Mouse (Mus musculus) forebrain, embryonic 15.5 days (tissue): Measurements from ENCODE around the gene Gm10770. TPM values are rescaled to one million over a fixed set of nuclear protein-coding genes. Genes with fewer than 3 reads are reported as not detected.
"Not testable (repeated sequence)": the region's sequence is repeated elsewhere in the genome, so short reads cannot be mapped to it uniquely, and the experiment has no call there.

Experiments used
- ATAC-seq: fragments of 200-750 bp; cut with Nextera tagmentation; replicated peaks from 2 replicates; pipeline ENCODE4 v1.8.0; 2017; ENCODE audit warnings: mild to moderate bottlenecking, moderate TSS enrichment, moderate library complexity
- H3K27ac ChIP-seq: fragments of 300-500 bp; sonication (generic); replicated peaks from 2 replicates; pipeline ENCODE4 v1.5.1; 2015; ENCODE audit warnings: mild to moderate bottlenecking, inconsistent platforms
- H3K27me3 ChIP-seq: fragments of 300-500 bp; sonication (generic); 2 replicates; pipeline ENCODE4 v1.6.1; 2015; ENCODE audit warnings: inconsistent platforms
- H3K36me3 ChIP-seq: fragments of 300-500 bp; sonication (generic); 2 replicates; pipeline ENCODE4 v1.6.1; 2015; ENCODE audit warnings: mild to moderate bottlenecking, inconsistent platforms
- H3K4me1 ChIP-seq: fragments of 300-500 bp; sonication (generic); 2 replicates; pipeline ENCODE4 v1.6.1; 2015; ENCODE audit warnings: inconsistent platforms
- H3K4me2 ChIP-seq: fragments of 300-500 bp; sonication (generic); replicated peaks from 2 replicates; pipeline ENCODE4 v1.6.1; 2015; ENCODE audit warnings: mild to moderate bottlenecking, inconsistent platforms
- H3K4me3 ChIP-seq: fragments of 300-500 bp; sonication (generic); 2 replicates; pipeline ENCODE4 v1.5.1; 2015; ENCODE audit warnings: mild to moderate bottlenecking, inconsistent platforms
- H3K9ac ChIP-seq: fragments of 300-500 bp; sonication (generic); replicated peaks from 2 replicates; pipeline ENCODE4 v1.6.1; 2015; ENCODE audit warnings: mild to moderate bottlenecking, inconsistent platforms
- H3K9me3 ChIP-seq: fragments of 300-500 bp; sonication (generic); 2 replicates; pipeline ENCODE4 v1.6.1; 2016; ENCODE audit warnings: inconsistent platforms
- WGBS: fragments of 180-500 bp; shearing (Covaris S2); methylation state at CpG from one replicate; pipeline ENCODE4 v1.1.7; 2015; ENCODE audit warnings: mixed read lengths; 5-methylcytosine and 5-hydroxymethylcytosine counted together
- polyA plus RNA-seq: library from polyadenylated mRNA; unstranded; fragments of >200 nt; fragmentation: Nextera tagmentation; extraction: Ambion mirVana; gene quantifications from 2 replicates; pipeline ENCODE4 v1.2.1, GENCODE M21; 2015

The Gm10770 gene
- not detected in 2 replicates for polyA plus RNA-seq

GRCm38 (mm10) chr2:150179579-150179978, at the start of gene Gm10770:
Gm10770 (minus strand) TSS chr2:150179679.
- ATAC-seq = not testable (repeated sequence)
- 82% methylated on average over 4 of the region's 4 CpGs for WGBS

DNA sequence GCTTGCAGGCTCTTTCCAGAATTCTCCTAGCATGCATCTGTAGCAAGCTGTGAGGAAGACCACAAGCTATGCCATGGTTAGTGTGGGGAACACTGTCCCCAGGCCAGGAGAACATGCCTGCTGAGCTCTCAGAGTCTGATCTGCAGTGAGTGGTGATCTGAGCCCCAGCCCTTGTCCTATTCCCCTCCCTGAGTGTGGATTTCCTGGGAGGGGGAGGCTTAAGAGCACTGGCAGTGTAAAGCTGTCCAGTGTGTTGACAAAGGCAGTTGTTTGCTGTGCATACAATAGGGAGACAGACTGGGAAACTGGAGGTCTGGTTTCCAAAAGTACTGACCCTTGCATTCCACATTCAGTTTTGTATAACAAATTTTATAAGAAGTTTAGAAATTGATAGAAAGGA, 43.8 kb upstream of the Gm10770 start:
- not testable (repeated sequence) for H3K4me3 ChIP-seq, H3K4me2 ChIP-seq, H3K9ac ChIP-seq, H3K9me3 ChIP-seq, H3K4me1 ChIP-seq, H3K27ac ChIP-seq, ATAC-seq, H3K27me3 ChIP-seq, H3K36me3 ChIP-seq

More at GRCm38 (mm10) chr2:150179579-150179978, at the start of gene Gm10770:
- H3K4me2 ChIP-seq, H3K36me3 ChIP-seq, H3K4me3 ChIP-seq, H3K27ac ChIP-seq, H3K9me3 ChIP-seq, H3K27me3 ChIP-seq, H3K4me1 ChIP-seq, H3K9ac ChIP-seq: not testable (repeated sequence)

- not testable (repeated sequence) for H3K9me3 ChIP-seq, ATAC-seq, H3K27me3 ChIP-seq, H3K4me1 ChIP-seq, H3K36me3 ChIP-seq
- peak overlapping the region; percentile 48 for H3K27ac ChIP-seq
- H3K4me2 ChIP-seq = peak overlapping the region; percentile 45
- peak overlapping the region; percentile 38; the same call in 1 of the 2 replicates for H3K9ac ChIP-seq
- WGBS = 27% methylated on average over 4 of the region's 4 CpGs
- peak overlapping the region; percentile 45 for H3K4me3 ChIP-seq
Measured at GRCm38 (mm10) chr2:150218363-150218725, 38.9 kb upstream of the Gm10770 start.

GRCm38 (mm10) chr2:150217600-150218362, 38.3 kb upstream of the Gm10770 start, which contains the start of gene Zfp937:
Zfp937 (plus strand) TSS chr2:150218073.
- not testable (repeated sequence) for H3K27me3 ChIP-seq, H3K9me3 ChIP-seq, H3K4me1 ChIP-seq, H3K36me3 ChIP-seq
- Histone ChIP-seq H3K4me3 (peak within 1 kb of the TSS; percentile 45), H3K9ac (peak within 1 kb of the TSS; percentile 38; the same call in 1 of the 2 replicates), H3K4me2 (peak within 1 kb of the TSS; percentile 45), H3K27ac (peak within 1 kb of the TSS; percentile 48)
- 1% methylated on average over 15 of the region's 15 CpGs for WGBS
- ATAC-seq = peak; percentile 100

GRCm38 (mm10) chr2:150181570-150181999, 2.1 kb upstream of the Gm10770 start, which contains the start of gene Gm14139:
Gm14139 (plus strand) TSS chr2:150181755.
- not testable (repeated sequence) for H3K36me3 ChIP-seq, H3K9me3 ChIP-seq, H3K4me3 ChIP-seq, H3K4me1 ChIP-seq, ATAC-seq, H3K9ac ChIP-seq, H3K4me2 ChIP-seq, H3K27me3 ChIP-seq, H3K27ac ChIP-seq
- whole genome bisulfite sequencing = 82% methylated on average over 7 of the region's 7 CpGs

DNA sequence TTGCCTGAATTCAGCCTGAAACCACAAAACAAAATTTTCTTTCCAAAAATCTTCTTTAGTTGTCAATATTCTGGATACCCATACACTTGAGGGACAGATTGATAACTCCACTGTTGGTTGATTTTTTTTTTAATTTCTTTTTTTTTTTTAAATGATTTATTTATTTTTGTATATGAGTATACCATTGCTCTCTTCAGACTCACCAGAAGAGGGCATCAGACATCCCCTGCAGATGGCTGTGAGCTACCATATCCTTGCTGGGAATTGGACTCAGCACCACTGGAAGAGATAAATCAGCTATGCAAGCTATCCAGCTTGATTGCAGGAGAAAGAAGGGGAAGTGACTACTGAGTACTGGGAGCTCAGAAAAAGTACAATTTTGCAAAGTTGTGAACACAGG, 1.6 kb upstream of the Gm10770 start:
- H3K36me3 ChIP-seq, H3K27me3 ChIP-seq, H3K4me1 ChIP-seq, H3K27ac ChIP-seq, H3K9me3 ChIP-seq, H3K4me3 ChIP-seq, ATAC-seq, H3K9ac ChIP-seq, H3K4me2 ChIP-seq: not testable (repeated sequence)

GRCm38 (mm10) chr2:150173833-150174232, 5.6 kb downstream of the Gm10770 start:
- Histone ChIP-seq H3K4me2 (no peak overlapping the region), H3K9ac (no peak overlapping the region), H3K4me1 (no peaks in the 10 kb centered on the region), H3K36me3 (no peaks in the 10 kb centered on the region), H3K27me3 (no peaks in the 10 kb centered on the region), H3K9me3 (peaks cover under 1% of the 10 kb centered on the region; the same call in 1 of the 2 replicates), H3K4me3 (no peak overlapping the region), H3K27ac (no peak overlapping the region)
- ATAC-seq = no peak

DNA sequence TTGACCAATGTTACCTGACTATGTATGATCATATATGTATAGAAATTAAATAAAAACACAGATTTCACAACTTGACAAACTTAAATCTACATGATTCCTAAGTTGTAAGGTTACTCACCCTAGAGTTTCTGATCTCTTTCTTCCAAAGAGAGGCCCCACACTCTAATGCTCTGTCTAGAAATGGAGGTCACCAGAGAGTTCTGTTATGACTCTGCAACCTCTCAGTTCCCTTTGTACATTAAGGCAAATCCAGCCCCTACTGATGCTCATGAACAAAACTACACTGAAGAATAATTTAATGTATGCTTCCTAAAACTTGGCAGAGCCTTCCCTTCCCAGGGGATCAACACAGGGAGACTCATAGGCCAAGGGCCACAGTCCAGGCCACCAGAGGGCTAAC, 12.8 kb downstream of the Gm10770 start:
- H3K4me2 ChIP-seq = no peak overlapping the region
- H3K4me3 ChIP-seq = no peak overlapping the region
- H3K9ac ChIP-seq = no peak overlapping the region
- H3K27me3 ChIP-seq = no peaks in the 10 kb centered on the region
- no peaks in the 10 kb centered on the region for H3K9me3 ChIP-seq
- no peak overlapping the region for H3K27ac ChIP-seq
- no peak for ATAC-seq
- no peaks in the 10 kb centered on the region for H3K36me3 ChIP-seq
- H3K4me1 ChIP-seq = no peaks in the 10 kb centered on the region

- Histone ChIP-seq H3K27me3 (no peaks in the 10 kb centered on the region), H3K27ac (peak within 1 kb of the TSS; percentile 76), H3K4me2 (peak within 1 kb of the TSS; percentile 51), H3K4me3 (peak within 1 kb of the TSS; percentile 74), H3K9me3 (0 out of 2 replicates have a peak, but pooled peaks cover 4% of the 10 kb centered on the region), H3K4me1 (peaks cover 7% of the 10 kb centered on the region), H3K9ac (peak within 1 kb of the TSS; percentile 72), H3K36me3 (peaks cover 21% of the 10 kb centered on the region)
- peak; percentile 100 for ATAC-seq
- under 1% methylated on average over 13 of the region's 13 CpGs for WGBS
Measured at GRCm38 (mm10) chr2:150136435-150136897, 43.0 kb downstream of the Gm10770 start, which contains the start of gene Zfp120. Zfp120 (minus strand) TSS chr2:150136708.

GRCm38 (mm10) chr2:150132773-150133172, 46.7 kb downstream of the Gm10770 start:
- Histone ChIP-seq H3K9ac (no peak overlapping the region), H3K9me3 (peaks cover 20% of the 10 kb centered on the region), H3K4me3 (no peak overlapping the region), H3K36me3 (peaks cover 37% of the 10 kb centered on the region), H3K4me2 (no peak overlapping the region), H3K27ac (no peak overlapping the region), H3K27me3 (no peaks in the 10 kb centered on the region), H3K4me1 (peaks cover 7% of the 10 kb centered on the region)
- 91% methylated on average over 2 of the region's 2 CpGs for WGBS
- no peak for ATAC-seq

GRCm38 (mm10) chr2:150132002-150132401, 47.5 kb downstream of the Gm10770 start:
- 93% methylated on average over 1 of the region's 1 CpGs for WGBS
- Histone ChIP-seq H3K36me3 (peaks cover 40% of the 10 kb centered on the region), H3K9me3 (peaks cover 24% of the 10 kb centered on the region)
- not testable (repeated sequence) for H3K27me3 ChIP-seq, H3K27ac ChIP-seq, H3K4me1 ChIP-seq, H3K9ac ChIP-seq, H3K4me2 ChIP-seq, ATAC-seq, H3K4me3 ChIP-seq
